Mouse (Mus musculus) erythroblast, embryonic 14.5 days (primary cell): ENCODE data around the gene Ppp1r2.

Source experiments
- GATA1 ChIP-seq: IDR thresholded peaks from 2 replicates; pipeline ENCODE4 v1.6.1; 2012; ENCODE audit warnings: low read length, inconsistent platforms, mixed read lengths
- TAL1 ChIP-seq: IDR thresholded peaks from 3 replicates; pipeline ENCODE4 v1.6.1; 2012; ENCODE audit warnings: low read length, inconsistent platforms, mixed read lengths

GRCm38 (mm10) chr16:31303276-31303675, 28.2 kb upstream of the Ppp1r2 start:
- TF ChIP-seq TAL1 (no peak), GATA1 (no peak)
